Mouse (Mus musculus) cerebellum, adult 2 months (tissue): ENCODE measurements at regions not wholly inside any gene's neighbourhood (a gene's known extent, or its start where the extent isn't known, plus 50 kb on each side); places are given as distances from the start of the nearest gene placed in this dataset.
A peak's percentile ranks its signal among the peaks of the same experiment; 100 is the strongest.

ENCODE experiments used
- DNase-seq, 2 experiments: peaks; one replicate each; pipeline ENCODE4 v3.0.0; 2021
- H3K27ac ChIP-seq: fragments of 200-500 bp; 2 replicates; pipeline ENCODE4 v1.5.1; 2012; ENCODE audit warnings: low read length, control low read depth, inconsistent platforms; ENCODE audit not compliant: insufficient read depth
- H3K27me3 ChIP-seq: fragments of 200-500 bp; 2 replicates; pipeline ENCODE4 v1.6.1; 2012; ENCODE audit warnings: inconsistent platforms, mild to moderate bottlenecking, low read length, moderate library complexity; ENCODE audit not compliant: control insufficient read depth, insufficient read depth
- H3K4me1 ChIP-seq: fragments of 200-500 bp; 2 replicates; pipeline ENCODE4 v1.6.1; 2011; ENCODE audit warnings: low read length; ENCODE audit not compliant: control insufficient read depth, insufficient read depth
- H3K4me3 ChIP-seq: fragments of 200-500 bp; replicated peaks from 2 replicates; pipeline ENCODE3; 2011; ENCODE audit warnings: mild to moderate bottlenecking, low read depth, low read length, control low read depth; ENCODE audit not compliant: insufficient read depth
- CTCF ChIP-seq: fragments of 200-500 bp; IDR thresholded peaks from 2 replicates; pipeline ENCODE4 v1.5.1; 2011; ENCODE audit warnings: low read depth, mild to moderate bottlenecking, control low read depth, low read length, moderate library complexity, borderline replicate concordance; ENCODE audit not compliant: insufficient read depth
- POLR2A ChIP-seq: fragments of 200-500 bp; IDR thresholded peaks from 2 replicates; pipeline ENCODE4 v1.6.1; 2011; ENCODE audit warnings: low read length, control low read depth, borderline replicate concordance; ENCODE audit not compliant: insufficient read depth
- WGBS: fragments of 180-500 bp; shearing (Covaris S2); methylation state at CpG from one replicate; pipeline ENCODE4 v1.1.7; 2018; 5-methylcytosine and 5-hydroxymethylcytosine counted together

DNA sequence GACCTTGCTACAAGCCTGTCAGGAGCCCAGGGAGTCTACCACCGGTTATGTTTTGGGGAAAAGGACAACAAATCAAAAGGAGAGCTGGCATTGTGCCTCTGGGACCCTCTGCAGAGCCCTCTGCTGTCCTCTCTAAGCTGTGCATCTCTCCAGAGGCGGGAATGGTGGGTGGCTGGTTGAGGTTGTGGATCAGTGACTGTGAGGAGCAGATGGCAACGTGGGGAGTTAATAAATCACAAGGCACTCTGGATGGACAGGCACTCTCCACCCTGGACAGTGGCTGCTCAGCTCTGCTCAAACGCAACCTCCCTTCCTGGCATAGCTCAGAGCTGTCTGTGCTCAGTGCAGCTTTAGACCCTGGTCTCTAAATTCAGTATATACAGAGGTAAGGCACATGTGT, 125.0 kb downstream of the Tsen15 start:
- no peaks in the 10 kb centered on the region for H3K4me1 ChIP-seq
- no peak overlapping the region for H3K4me3 ChIP-seq
- DNase-seq: no peak
- H3K27me3 ChIP-seq: no peaks in the 10 kb centered on the region
- H3K27ac ChIP-seq: no peak overlapping the region
- 44% methylated on average over 4 of the region's 4 CpGs for WGBS
- TF ChIP-seq POLR2A (no peak), CTCF (no peak)

DNA sequence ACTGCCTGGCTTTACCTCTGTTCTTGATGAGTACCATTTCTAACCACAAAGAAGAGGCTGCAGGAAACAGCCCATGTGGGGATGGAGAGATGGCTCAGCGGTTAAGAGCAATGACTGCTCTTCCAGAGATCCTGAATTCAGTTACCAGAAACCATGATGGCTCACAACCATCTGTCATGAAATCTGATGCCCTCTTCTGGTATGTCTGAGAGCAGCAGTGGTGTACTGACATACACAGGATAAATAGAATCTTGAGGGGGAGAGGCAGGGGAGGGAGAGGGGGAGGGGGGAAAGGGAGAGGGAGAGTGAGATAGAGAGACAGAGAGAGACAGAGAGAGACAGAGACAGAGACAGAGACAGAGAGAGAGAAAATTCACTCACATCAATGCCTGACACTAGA, 125.5 kb downstream of the Tsen15 start:
- WGBS: 97% methylated on average over 1 of the region's 1 CpGs
- Histone ChIP-seq H3K27me3 (no peaks in the 10 kb centered on the region), H3K4me1 (no peaks in the 10 kb centered on the region), H3K27ac (no peak overlapping the region), H3K4me3 (no peak overlapping the region)
- DNase-seq: no peak
- TF ChIP-seq POLR2A (no peak), CTCF (no peak)

GRCm38 (mm10) chr1:152258258-152258657, 128.2 kb downstream of the Tsen15 start:
- no peaks in the 10 kb centered on the region for H3K27me3 ChIP-seq
- H3K4me3 ChIP-seq: no peak overlapping the region
- TF ChIP-seq CTCF (no peak), POLR2A (no peak)
- DNase-seq: no peak
- WGBS: 38% methylated on average over 12 of the region's 12 CpGs
- H3K4me1 ChIP-seq: no peaks in the 10 kb centered on the region
- no peak overlapping the region for H3K27ac ChIP-seq

DNA sequence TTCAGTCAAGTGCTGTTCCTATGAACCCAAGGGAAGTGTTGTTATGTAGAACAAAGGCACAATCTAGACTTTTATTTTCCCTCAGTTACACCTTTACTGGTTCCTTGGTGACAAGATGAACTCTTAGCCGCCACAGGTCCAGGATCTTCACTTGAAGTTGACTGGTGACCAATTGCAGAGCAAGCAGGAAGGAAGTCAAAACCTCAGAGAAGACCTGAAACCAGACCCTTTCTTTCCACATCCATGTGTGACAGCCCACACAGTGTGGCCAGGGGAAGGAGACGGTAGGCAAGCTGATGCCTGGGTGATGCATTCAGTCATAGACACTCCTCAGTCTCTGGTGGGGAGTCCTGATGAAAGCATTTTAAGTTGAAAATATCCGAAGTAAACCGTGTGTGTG, 132.6 kb downstream of the Tsen15 start:
- Histone ChIP-seq H3K27ac (no peak overlapping the region), H3K4me3 (no peak overlapping the region), H3K4me1 (no peaks in the 10 kb centered on the region), H3K27me3 (no peaks in the 10 kb centered on the region)
- no peak for DNase-seq
- WGBS: 68% methylated on average over 4 of the region's 4 CpGs
- no peak for TF ChIP-seq CTCF

- no peak overlapping the region for H3K27ac ChIP-seq
- DNase-seq: no peak
- no peak for TF ChIP-seq POLR2A
- no peak for TF ChIP-seq CTCF
- H3K4me1 ChIP-seq: no peaks in the 10 kb centered on the region
- no peak overlapping the region for H3K4me3 ChIP-seq
- WGBS: 88% methylated on average over 4 of the region's 4 CpGs
- no peaks in the 10 kb centered on the region for H3K27me3 ChIP-seq
Observed at GRCm38 (mm10) chr1:152253486-152253885, 133.0 kb downstream of the Tsen15 start.

DNA sequence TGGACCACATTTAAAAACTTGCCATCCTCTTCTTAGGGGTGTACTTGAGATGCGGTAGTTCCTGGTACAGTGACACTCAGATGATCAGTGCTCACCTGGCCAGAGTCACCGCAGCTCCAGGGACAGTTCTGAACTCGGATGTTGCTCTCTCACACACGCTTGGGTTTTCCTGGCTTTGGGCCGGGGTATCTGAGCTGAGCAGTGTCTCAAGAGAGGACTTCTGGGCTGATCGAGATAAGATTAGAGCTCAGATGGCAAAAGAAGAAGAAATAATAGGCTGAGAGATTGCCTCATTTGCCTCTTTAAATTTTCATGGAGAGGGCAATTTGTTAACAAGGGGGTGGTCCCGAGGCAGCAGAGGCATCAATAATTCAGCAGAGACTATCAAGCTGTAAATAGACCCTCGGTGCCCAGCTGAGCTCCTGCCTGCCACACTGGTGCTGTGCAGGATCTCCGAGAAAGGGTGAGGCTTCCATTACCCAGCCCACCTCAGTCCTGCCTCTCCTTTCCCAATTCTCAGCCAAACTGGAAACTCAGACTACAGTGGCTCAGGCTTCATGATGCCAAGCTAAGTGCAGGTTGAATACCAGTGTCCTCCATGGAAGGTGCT, 133.7 kb downstream of the Tsen15 start:
- Histone ChIP-seq H3K27ac (no peak overlapping the region), H3K4me1 (no peaks in the 10 kb centered on the region), H3K27me3 (no peaks in the 10 kb centered on the region), H3K4me3 (no peak overlapping the region)
- WGBS: 70% methylated on average over 9 of the region's 9 CpGs
- no peak for DNase-seq
- TF ChIP-seq POLR2A (no peak), CTCF (no peak)

DNA sequence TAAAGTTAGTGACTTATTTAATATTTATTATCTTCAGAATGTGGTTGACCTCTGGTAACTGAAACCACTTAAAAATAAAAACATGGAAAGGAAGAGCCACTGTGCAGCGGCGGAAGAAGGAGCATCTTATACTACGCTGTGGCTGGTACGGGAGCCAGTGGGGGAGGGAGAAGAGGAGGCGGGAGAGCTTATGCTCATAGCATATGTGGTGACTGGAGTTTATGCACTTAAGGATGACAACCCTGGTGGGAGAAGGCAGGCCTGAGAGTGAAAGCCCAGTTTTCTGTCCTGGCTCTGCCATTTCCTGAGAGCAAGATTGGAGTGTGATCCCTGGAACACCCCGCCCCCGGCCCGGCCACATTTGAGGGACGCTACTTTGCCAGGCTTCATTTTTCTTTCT, 145.5 kb downstream of the Tsen15 start:
- Histone ChIP-seq H3K4me1 (peaks cover 7% of the 10 kb centered on the region; the same call in 1 of the 2 replicates), H3K27me3 (no peaks in the 10 kb centered on the region), H3K4me3 (no peak overlapping the region), H3K27ac (no peak overlapping the region)
- TF ChIP-seq CTCF: no peak
- no peak for TF ChIP-seq POLR2A
- no peak for DNase-seq
- WGBS: over 99% methylated on average over 9 of the region's 9 CpGs

GRCm38 (mm10) chr1:152239376-152239775, 147.1 kb downstream of the Tsen15 start:
- Histone ChIP-seq H3K27me3 (no peaks in the 10 kb centered on the region), H3K27ac (no peak overlapping the region), H3K4me3 (no peak overlapping the region), H3K4me1 (peaks cover 7% of the 10 kb centered on the region; the same call in 1 of the 2 replicates)
- 6% methylated on average over 6 of the region's 6 CpGs for WGBS
- TF ChIP-seq CTCF (no peak), POLR2A (no peak)
- DNase-seq: peak in 1 of 2 experiments; percentile 40
